Mouse (Mus musculus): Measurements from ENCODE around the gene Mst1.

- no peak for TF ChIP-seq POLR2A (IDR thresholded peaks at IDR 0.05; ENCODE audit: insufficient read depth, low read depth, low read length)
- TF ChIP-seq CTCF (IDR thresholded peaks at IDR 0.05; ENCODE audit: insufficient read depth, low read depth, low read length) = no peak
These were observed 31.4 kb downstream of the Mst1 start for GRCm38 (mm10) chr9:108111593-108112121.

Measured in olfactory bulb, adult 2 months (tissue).